Mouse (Mus musculus): Measurements from ENCODE around the gene Reep3. TPM values are rescaled to one million over a fixed set of nuclear protein-coding genes. Genes with fewer than 3 reads are reported as not detected.

Gene Reep3
- polyA plus RNA-seq, 1 experiment = 9.0 TPM

GRCm38 (mm10) chr10:67055867-67056856 is 40.6 kb downstream of the Reep3 start:
- no peak overlapping the region for H3K4me3 ChIP-seq (ENCODE audit: extremely low read depth, insufficient read depth, insufficient read length)
- no peak for DNase-seq (ENCODE audit: low read depth in 1 of 2, low spot score in 2 of 2)
- WGBS = 80% methylated on average over 17 of the region's 17 CpGs

GRCm38 (mm10) chr10:67053475-67053874 is 43.3 kb downstream of the Reep3 start:
- DNase-seq (ENCODE audit: low read depth in 1 of 2, low spot score in 2 of 2) = no peak
- no peak overlapping the region for H3K27ac ChIP-seq (ENCODE audit: insufficient read depth, low read length)

More at GRCm38 (mm10) chr10:67055867-67056856, 40.6 kb downstream of the Reep3 start:
- TF ChIP-seq POLR2A (IDR thresholded peaks at IDR 0.05; ENCODE audit: low read depth, low read length) (no peak), CTCF (IDR thresholded peaks at IDR 0.05; ENCODE audit: extremely low read depth, insufficient read depth, insufficient read length, insufficient replicate concordance) (no peak)
- Histone ChIP-seq H3K27ac (ENCODE audit: insufficient read depth, low read length) (no peak overlapping the region), H3K27me3 (ENCODE audit: control insufficient read depth, insufficient read depth, low read length) (no peaks in the 10 kb centered on the region), H3K4me1 (ENCODE audit: control insufficient read depth, insufficient read depth, insufficient read length) (peaks cover 8% of the 10 kb centered on the region), H3K36me3 (ENCODE audit: control insufficient read depth, insufficient read depth, low read length) (no peaks in the 10 kb centered on the region)

GRCm38 (mm10) chr10:67052429-67052828 is 44.3 kb downstream of the Reep3 start:
- no peaks in the 10 kb centered on the region for H3K27me3 ChIP-seq (ENCODE audit: control insufficient read depth, insufficient read depth, low read length)
- WGBS = 27% methylated on average over 9 of the region's 9 CpGs
- no peak overlapping the region for H3K4me3 ChIP-seq (ENCODE audit: extremely low read depth, insufficient read depth, insufficient read length)
- H3K27ac ChIP-seq (ENCODE audit: insufficient read depth, low read length) = peak overlapping the region; percentile 38; the same call in 1 of the 2 replicates
- H3K4me1 ChIP-seq (ENCODE audit: control insufficient read depth, insufficient read depth, insufficient read length) = peaks cover 12% of the 10 kb centered on the region
- no peak for DNase-seq (ENCODE audit: low read depth in 1 of 2, low spot score in 2 of 2)
- TF ChIP-seq POLR2A (IDR thresholded peaks at IDR 0.05; ENCODE audit: low read depth, low read length) (no peak), CTCF (IDR thresholded peaks at IDR 0.05; ENCODE audit: extremely low read depth, insufficient read depth, insufficient read length, insufficient replicate concordance) (no peak)
- H3K36me3 ChIP-seq (ENCODE audit: control insufficient read depth, insufficient read depth, low read length) = no peaks in the 10 kb centered on the region

More at GRCm38 (mm10) chr10:67053475-67053874, 43.3 kb downstream of the Reep3 start:
- TF ChIP-seq CTCF (IDR thresholded peaks at IDR 0.05; ENCODE audit: extremely low read depth, insufficient read depth, insufficient read length, insufficient replicate concordance) = no peak
- no peak for TF ChIP-seq POLR2A (IDR thresholded peaks at IDR 0.05; ENCODE audit: low read depth, low read length)
- 76% methylated on average over 9 of the region's 9 CpGs for WGBS
- peaks cover 12% of the 10 kb centered on the region for H3K4me1 ChIP-seq (ENCODE audit: control insufficient read depth, insufficient read depth, insufficient read length)
- H3K4me3 ChIP-seq (ENCODE audit: extremely low read depth, insufficient read depth, insufficient read length) = no peak overlapping the region
- no peaks in the 10 kb centered on the region for H3K27me3 ChIP-seq (ENCODE audit: control insufficient read depth, insufficient read depth, low read length)
- H3K36me3 ChIP-seq (ENCODE audit: control insufficient read depth, insufficient read depth, low read length) = no peaks in the 10 kb centered on the region

GRCm38 (mm10) chr10:67051466-67051865 is 45.3 kb downstream of the Reep3 start:
- Histone ChIP-seq H3K36me3 (ENCODE audit: control insufficient read depth, insufficient read depth, low read length) (no peaks in the 10 kb centered on the region), H3K27ac (ENCODE audit: insufficient read depth, low read length) (no peak overlapping the region), H3K27me3 (ENCODE audit: control insufficient read depth, insufficient read depth, low read length) (no peaks in the 10 kb centered on the region), H3K4me3 (ENCODE audit: extremely low read depth, insufficient read depth, insufficient read length) (no peak overlapping the region), H3K4me1 (ENCODE audit: control insufficient read depth, insufficient read depth, insufficient read length) (peaks cover 12% of the 10 kb centered on the region)
- no peak for DNase-seq (ENCODE audit: low read depth in 1 of 2, low spot score in 2 of 2)
- 76% methylated on average over 5 of the region's 5 CpGs for WGBS
- TF ChIP-seq CTCF (IDR thresholded peaks at IDR 0.05; ENCODE audit: extremely low read depth, insufficient read depth, insufficient read length, insufficient replicate concordance) = no peak
- TF ChIP-seq POLR2A (IDR thresholded peaks at IDR 0.05; ENCODE audit: low read depth, low read length) = no peak

GRCm38 (mm10) chr10:67050766-67051165 is 46.0 kb downstream of the Reep3 start:
- DNase-seq (ENCODE audit: low read depth in 1 of 2, low spot score in 2 of 2) = no peak
- TF ChIP-seq CTCF (IDR thresholded peaks at IDR 0.05; ENCODE audit: extremely low read depth, insufficient read depth, insufficient read length, insufficient replicate concordance) = no peak
- no peak for TF ChIP-seq POLR2A (IDR thresholded peaks at IDR 0.05; ENCODE audit: low read depth, low read length)
- WGBS = 64% methylated on average over 7 of the region's 7 CpGs

GRCm38 (mm10) chr10:67049621-67050020 is 47.1 kb downstream of the Reep3 start:
- no peaks in the 10 kb centered on the region for H3K27me3 ChIP-seq (ENCODE audit: control insufficient read depth, insufficient read depth, low read length)
- no peak overlapping the region for H3K27ac ChIP-seq (ENCODE audit: insufficient read depth, low read length)
- no peak for TF ChIP-seq POLR2A (IDR thresholded peaks at IDR 0.05; ENCODE audit: low read depth, low read length)
- no peak for TF ChIP-seq CTCF (IDR thresholded peaks at IDR 0.05; ENCODE audit: extremely low read depth, insufficient read depth, insufficient read length, insufficient replicate concordance)
- 93% methylated on average over 7 of the region's 7 CpGs for WGBS
- no peak for DNase-seq (ENCODE audit: low read depth in 1 of 2, low spot score in 2 of 2)
- H3K4me1 ChIP-seq (ENCODE audit: control insufficient read depth, insufficient read depth, insufficient read length) = peaks cover 12% of the 10 kb centered on the region
- H3K36me3 ChIP-seq (ENCODE audit: control insufficient read depth, insufficient read depth, low read length) = no peaks in the 10 kb centered on the region
- H3K4me3 ChIP-seq (ENCODE audit: extremely low read depth, insufficient read depth, insufficient read length) = no peak overlapping the region

More at GRCm38 (mm10) chr10:67050766-67051165, 46.0 kb downstream of the Reep3 start:
- no peak overlapping the region for H3K4me3 ChIP-seq (ENCODE audit: extremely low read depth, insufficient read depth, insufficient read length)
- H3K27me3 ChIP-seq (ENCODE audit: control insufficient read depth, insufficient read depth, low read length) = no peaks in the 10 kb centered on the region
- H3K36me3 ChIP-seq (ENCODE audit: control insufficient read depth, insufficient read depth, low read length) = no peaks in the 10 kb centered on the region
- H3K27ac ChIP-seq (ENCODE audit: insufficient read depth, low read length) = 0 out of 2 replicates have a peak overlapping the region, but pooled peaks have one; percentile 18
- peaks cover 12% of the 10 kb centered on the region for H3K4me1 ChIP-seq (ENCODE audit: control insufficient read depth, insufficient read depth, insufficient read length)
